Mouse (Mus musculus) CD4-positive helper T cell, adult 2 months (primary cell): ENCODE data around the gene Myh9.

Experiments
- DNase-seq: peaks from one replicate; pipeline ENCODE4 v3.0.0-alpha.2; 2012; ENCODE audit warnings: low read depth, missing footprints, low spot score

Myh9 gene

GRCm38 (mm10) chr15:77842047-77842843, at the start of gene Myh9:
Gene Myh9 (minus strand): TSS chr15:77842175.
- peak; percentile 100 for DNase-seq

GRCm38 (mm10) chr15:77891766-77892165, 49.8 kb upstream of the Myh9 start:
- DNase-seq: no peak

- DNase-seq: no peak
Observed at GRCm38 (mm10) chr15:77889761-77890422, 47.9 kb upstream of the Myh9 start.

- DNase-seq: no peak
Observed at GRCm38 (mm10) chr15:77888286-77888685, 46.3 kb upstream of the Myh9 start.

- DNase-seq: peak; percentile 39
Observed at GRCm38 (mm10) chr15:77887093-77887488, 45.1 kb upstream of the Myh9 start.

GRCm38 (mm10) chr15:77886369-77887092, 44.6 kb upstream of the Myh9 start:
- no peak for DNase-seq

GRCm38 (mm10) chr15:77885945-77886344, 44.0 kb upstream of the Myh9 start:
- no peak for DNase-seq

- DNase-seq: no peak
Observed at GRCm38 (mm10) chr15:77885159-77885558, 43.2 kb upstream of the Myh9 start.

GRCm38 (mm10) chr15:77883697-77884010, 41.7 kb upstream of the Myh9 start:
- no peak for DNase-seq

- no peak for DNase-seq
Observed at GRCm38 (mm10) chr15:77882797-77883696, 41.1 kb upstream of the Myh9 start.

- DNase-seq: no peak
Observed at GRCm38 (mm10) chr15:77882297-77882696, 40.3 kb upstream of the Myh9 start.

GRCm38 (mm10) chr15:77881698-77882097, 39.7 kb upstream of the Myh9 start:
- no peak for DNase-seq

- no peak for DNase-seq
Observed at GRCm38 (mm10) chr15:77880738-77881137, 38.8 kb upstream of the Myh9 start.

GRCm38 (mm10) chr15:77879756-77880155, 37.8 kb upstream of the Myh9 start:
- no peak for DNase-seq

- DNase-seq: peak; percentile 68
Observed at GRCm38 (mm10) chr15:77877209-77877608, 35.2 kb upstream of the Myh9 start.

GRCm38 (mm10) chr15:77876716-77877115, 34.7 kb upstream of the Myh9 start:
- DNase-seq: no peak

- DNase-seq: no peak
Observed at GRCm38 (mm10) chr15:77875953-77876352, 34.0 kb upstream of the Myh9 start.

GRCm38 (mm10) chr15:77874807-77875206, 32.8 kb upstream of the Myh9 start:
- no peak for DNase-seq

GRCm38 (mm10) chr15:77874310-77874709, 32.3 kb upstream of the Myh9 start:
- no peak for DNase-seq

GRCm38 (mm10) chr15:77873564-77873963, 31.6 kb upstream of the Myh9 start:
- DNase-seq: no peak

- no peak for DNase-seq
Observed at GRCm38 (mm10) chr15:77872996-77873395, 31.0 kb upstream of the Myh9 start.

- no peak for DNase-seq
Observed at GRCm38 (mm10) chr15:77868340-77868739, 26.4 kb upstream of the Myh9 start.
